10 mouse cellular contexts compared by ENCODE assay signal in the genomic region with DNA sequence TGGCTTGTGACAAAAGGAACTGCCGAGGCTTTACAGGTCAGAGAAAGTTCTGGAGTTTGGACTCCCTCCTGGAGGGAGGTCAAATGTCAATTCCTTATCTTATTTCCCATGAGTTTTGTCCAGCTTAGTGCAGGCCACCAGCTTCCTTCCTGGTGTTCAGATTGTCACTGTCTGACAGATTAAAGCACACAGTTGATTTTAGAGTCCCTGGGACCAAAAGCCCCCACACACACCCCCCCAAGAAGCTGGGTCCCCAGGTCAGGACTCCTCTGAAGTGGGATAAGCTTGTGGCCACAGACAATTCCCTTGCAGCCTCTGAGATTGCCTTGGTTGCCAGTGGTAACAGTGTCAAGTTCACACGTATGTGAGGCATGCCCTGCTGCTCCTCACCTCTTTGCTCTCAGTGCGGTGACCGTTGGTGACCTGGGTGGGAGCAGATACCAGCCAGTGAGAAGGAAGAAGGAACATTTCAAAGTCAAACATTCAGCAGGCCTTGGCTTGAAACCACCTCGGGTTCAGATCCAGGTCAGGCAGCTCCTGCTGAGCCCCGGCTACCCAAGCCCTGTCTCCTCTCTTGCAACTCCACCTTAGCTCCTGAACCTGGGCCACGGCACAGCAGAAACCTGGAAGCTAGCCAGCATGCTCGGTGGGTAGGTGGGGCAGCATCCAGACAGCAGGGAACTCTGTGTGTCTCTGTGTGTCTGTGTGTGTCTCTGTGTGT.
A peak's percentile ranks its signal among the peaks of the same experiment; 100 is the strongest.
DNase-seq lines count a peak whose midpoint lies in the region; ATAC-seq lines count a peak whose summit lies in the region.
"Had no signal": no experiment of that assay in that cellular context is flagged by ENCODE, and none has a peak within 500 bp of the region (broad histone marks: within the 10 kb centered on the region; RNA-seq: fewer than 3 reads in every experiment).

No protein-coding gene starts in this region.

- H3K9me3 ChIP-seq in neural tube, embryonic 11.5 days (ENCODE audit: control insufficient read depth, low read length) = no peaks in the 10 kb centered on the region
- no peaks in the 10 kb centered on the region for H3K9me3 ChIP-seq in neural tube, embryonic 15.5 days (replicated peaks)
- no peaks in the 10 kb centered on the region for H3K9me3 ChIP-seq in kidney, embryonic 14.5 days (ENCODE audit: control insufficient read depth, low read length)
- H3K9me3 ChIP-seq: midbrain, embryonic 12.5 days had no signal

- H3K27me3 ChIP-seq in neural tube, embryonic 11.5 days (ENCODE audit: control insufficient read depth, insufficient read depth, low read length) = no peaks in the 10 kb centered on the region
- no peaks in the 10 kb centered on the region for H3K27me3 ChIP-seq in neural tube, embryonic 15.5 days (replicated peaks)
- H3K27me3 ChIP-seq in kidney, embryonic 14.5 days (ENCODE audit: control insufficient read depth, insufficient read depth, low read length) = 0 out of 2 replicates have a peak, but pooled peaks cover 3% of the 10 kb centered on the region
- H3K27me3 ChIP-seq: midbrain, embryonic 12.5 days had no signal

- WGBS in neural tube, embryonic 11.5 days = 36% methylated on average over 8 of the region's 8 CpGs
- WGBS in neural tube, embryonic 15.5 days = 34% methylated on average over 8 of the region's 8 CpGs
- 5% methylated on average over 8 of the region's 8 CpGs for WGBS in kidney, embryonic 14.5 days

- no peak overlapping the region for H3K27ac ChIP-seq in neural tube, embryonic 11.5 days (ENCODE audit: low read depth, low read length)
- no peak overlapping the region for H3K27ac ChIP-seq in neural tube, embryonic 15.5 days (replicated peaks)
- H3K27ac ChIP-seq in kidney, embryonic 14.5 days (ENCODE audit: low read depth, low read length) = 0 out of 2 replicates have a peak overlapping the region, but pooled peaks have one; percentile 24
- H3K27ac ChIP-seq: midbrain, embryonic 12.5 days had no signal

- H3K4me1 ChIP-seq in neural tube, embryonic 11.5 days (ENCODE audit: control insufficient read depth, insufficient read depth, low read length) = peaks cover 4% of the 10 kb centered on the region; the same call in 1 of the 2 replicates
- no peaks in the 10 kb centered on the region; the same call in 1 of the 2 replicates for H3K4me1 ChIP-seq in neural tube, embryonic 15.5 days
- peaks cover 9% of the 10 kb centered on the region for H3K4me1 ChIP-seq in kidney, embryonic 14.5 days (ENCODE audit: control insufficient read depth, insufficient read depth, low read length)

- no peaks in the 10 kb centered on the region for H3K36me3 ChIP-seq in neural tube, embryonic 11.5 days (ENCODE audit: control insufficient read depth, insufficient read depth, low read length)
- no peaks in the 10 kb centered on the region for H3K36me3 ChIP-seq in neural tube, embryonic 15.5 days
- no peaks in the 10 kb centered on the region for H3K36me3 ChIP-seq in kidney, embryonic 14.5 days (ENCODE audit: control insufficient read depth, insufficient read depth, low read length)
- H3K36me3 ChIP-seq: midbrain, embryonic 12.5 days had no signal

- H3K9ac ChIP-seq in neural tube, embryonic 11.5 days (ENCODE audit: low read length) = no peak overlapping the region
- no peak overlapping the region for H3K9ac ChIP-seq in neural tube, embryonic 15.5 days (replicated peaks)
- H3K9ac ChIP-seq in kidney, embryonic 14.5 days (ENCODE audit: low read depth, low read length) = 0 out of 2 replicates have a peak overlapping the region, but pooled peaks have one; percentile 18
- H3K9ac ChIP-seq: midbrain, embryonic 12.5 days had no signal

- peak; percentile 31 for DNase-seq in neural tube, embryonic 11.5 days (ENCODE audit: low spot score)
- DNase-seq in embryo, embryonic 10 days (ENCODE audit: low spot score) = peak; percentile 56
- peak; percentile 42 for DNase-seq in urinary bladder, adult 2 months (ENCODE audit: low spot score)
- no peak for DNase-seq in left cerebral cortex, postnatal 14 days (ENCODE audit: low spot score in 2 of 2)

- no peak overlapping the region for H3K4me2 ChIP-seq in neural tube, embryonic 11.5 days (ENCODE audit: low read depth)
- H3K4me2 ChIP-seq in neural tube, embryonic 15.5 days = no peak overlapping the region
- H3K4me2 ChIP-seq in kidney, embryonic 14.5 days (replicated peaks; ENCODE audit: low read depth, low read length) = no peak overlapping the region
- H3K4me2 ChIP-seq: midbrain, embryonic 12.5 days had no signal

- H3K4me3 ChIP-seq in neural tube, embryonic 11.5 days (ENCODE audit: low read depth, low read length) = no peak overlapping the region
- no peak overlapping the region for H3K4me3 ChIP-seq in neural tube, embryonic 15.5 days (replicated peaks)
- no peak overlapping the region for H3K4me3 ChIP-seq in kidney, embryonic 14.5 days (ENCODE audit: low read length)
- H3K4me3 ChIP-seq: erythroblast, embryonic 14.5 days; midbrain, embryonic 12.5 days had no signal

- ATAC-seq in neural tube, embryonic 11.5 days (ENCODE audit: insufficient read depth, low FRiP score, low TSS enrichment) = no peak
- no peak for ATAC-seq in neural tube, embryonic 15.5 days (ENCODE audit: low FRiP score)
- peak; percentile 63 for ATAC-seq in kidney, embryonic 14.5 days (ENCODE audit: low FRiP score, low TSS enrichment)
- no peak for ATAC-seq in granulocyte monocyte progenitor cell, adult 5-6 weeks (replicated peaks; ENCODE audit: poor library complexity, severe bottlenecking)
- ATAC-seq in frontal cortex, adult (ENCODE audit: low TSS enrichment) = no peak

- intact Hi-C loops in left cerebral cortex, postnatal 14 days (cut with DNase I) = loop anchor here (5.0 kb wide), 2 partner anchors 40 to 110 kb away; no protein-coding TSS in a partner anchor

Comparison
In these comparisons a context has a peak if more than half of its experiments do, and no peak if none do; other contexts are left out.
1. DNase-seq: peak in neural tube, embryonic 11.5 days (single experiment), embryo, embryonic 10 days (single experiment) and urinary bladder, adult 2 months (single experiment); none in left cerebral cortex, postnatal 14 days (0 of 2).